Mouse (Mus musculus) liver, postnatal 0 days (tissue): Measurements from ENCODE around the gene Rhoc. TPM values are rescaled to one million over a fixed set of nuclear protein-coding genes. Genes with fewer than 3 reads are reported as not detected.
"Not testable (repeated sequence)": the region's sequence is repeated elsewhere in the genome, so short reads cannot be mapped to it uniquely, and the experiment has no call there.

Experiments
- ATAC-seq: fragments of 200-750 bp; cut with Nextera tagmentation; 2 replicates; pipeline ENCODE4 v1.8.0; 2017; ENCODE audit warnings: mild to moderate bottlenecking, moderate library complexity
- DNase-seq: peaks from one replicate; pipeline ENCODE4 v3.0.0-alpha.2; 2016
- H3K27ac ChIP-seq: fragments of 300-500 bp; sonication (generic); 2 replicates; pipeline ENCODE4 v1.5.1; 2014; ENCODE audit warnings: antibody characterized with exemption, moderate library complexity, mild to moderate bottlenecking, low read depth
- H3K27me3 ChIP-seq: fragments of 300-500 bp; sonication (generic); 2 replicates; pipeline ENCODE4 v1.6.1; 2014; ENCODE audit warnings: low read length, control low read depth, mixed read lengths; ENCODE audit not compliant: insufficient read depth
- H3K36me3 ChIP-seq: fragments of 300-500 bp; sonication (generic); replicated peaks from 2 replicates; pipeline ENCODE4 v1.6.1; 2014; ENCODE audit warnings: mild to moderate bottlenecking, control low read depth, low read length, moderate library complexity, mixed read lengths; ENCODE audit not compliant: insufficient read depth
- H3K4me1 ChIP-seq: fragments of 300-500 bp; sonication (generic); 2 replicates; pipeline ENCODE4 v1.6.1; 2014; ENCODE audit warnings: antibody characterized with exemption, mild to moderate bottlenecking, control low read depth; ENCODE audit not compliant: insufficient read depth
- H3K4me2 ChIP-seq: fragments of 300-500 bp; sonication (generic); 2 replicates; pipeline ENCODE4 v1.6.1; 2014; ENCODE audit warnings: low read depth, mild to moderate bottlenecking, low read length, moderate library complexity, mixed read lengths
- H3K4me3 ChIP-seq: fragments of 300-500 bp; sonication (generic); 2 replicates; pipeline ENCODE4 v1.5.1; 2014; ENCODE audit warnings: low read depth, low read length
- H3K9ac ChIP-seq: fragments of 300-500 bp; sonication (generic); replicated peaks from 2 replicates; pipeline ENCODE4 v1.6.1; 2014; ENCODE audit warnings: mild to moderate bottlenecking, moderate library complexity
- H3K9me3 ChIP-seq: fragments of 300-500 bp; sonication (generic); 2 replicates; pipeline ENCODE4 v1.6.1; 2016; ENCODE audit warnings: mild to moderate bottlenecking, control low read depth, low read length, mixed read lengths
- CTCF ChIP-seq: sonication (generic); IDR thresholded peaks from 2 replicates; pipeline ENCODE4 v1.5.1; 2016; ENCODE audit warnings: antibody characterized with exemption, low read depth
- EP300 ChIP-seq: IDR thresholded peaks from 2 replicates; pipeline ENCODE4 v1.6.1; 2016; ENCODE audit warnings: antibody characterized with exemption, low read depth, mild to moderate bottlenecking
- WGBS: fragments of 180-500 bp; shearing (Covaris S2); extraction: QIAGEN DNeasy Blood & Tissue Kit; methylation state at CpG from one replicate; pipeline ENCODE4 v1.1.7; 2014; ENCODE audit not compliant: insufficient replicate concordance; 5-methylcytosine and 5-hydroxymethylcytosine counted together
- polyA plus RNA-seq: library from polyadenylated mRNA; unstranded; fragments of >200 nt; fragmentation: Nextera tagmentation; extraction: Ambion mirVana; gene quantifications from 2 replicates; pipeline ENCODE4 v1.2.1, GENCODE M21; 2015

Rhoc gene
- polyA plus RNA-seq: 37.0 and 38.1 TPM in 2 replicates

- Histone ChIP-seq H3K9ac (peak within 1 kb of the TSS; percentile 60), H3K36me3 (peaks cover 5% of the 10 kb centered on the region; the same call in 1 of the 2 replicates), H3K4me2 (peak within 1 kb of the TSS; percentile 69), H3K4me1 (peaks cover 23% of the 10 kb centered on the region; the same call in 1 of the 2 replicates), H3K27me3 (peaks cover 16% of the 10 kb centered on the region), H3K27ac (peak within 1 kb of the TSS; percentile 74), H3K4me3 (peak within 1 kb of the TSS; percentile 61), H3K9me3 (no peaks in the 10 kb centered on the region)
- ATAC-seq (no peak; the same call in 1 of the 2 replicates), DNase-seq (no peak)
- TF ChIP-seq CTCF (no peak), EP300 (no peak)
- 52% methylated on average over 3 of the region's 3 CpGs for WGBS
Observed at GRCm38 (mm10) chr3:104788075-104788474, at the start of gene Rhoc. Gene Rhoc (plus strand): TSS chr3:104788375.

- H3K9ac ChIP-seq: no peak overlapping the region
- no peaks in the 10 kb centered on the region for H3K27me3 ChIP-seq
- no peaks in the 10 kb centered on the region for H3K4me1 ChIP-seq
- DNase-seq (no peak), ATAC-seq (no peak)
- no peak for TF ChIP-seq CTCF
- no peak for TF ChIP-seq EP300
- no peak overlapping the region for H3K27ac ChIP-seq
- H3K4me2 ChIP-seq: no peak overlapping the region
- no peak overlapping the region for H3K4me3 ChIP-seq
- WGBS: 90% methylated on average over 3 of the region's 3 CpGs
- H3K9me3 ChIP-seq: no peaks in the 10 kb centered on the region
- H3K36me3 ChIP-seq: no peaks in the 10 kb centered on the region
Observed at GRCm38 (mm10) chr3:104741954-104742353, 46.2 kb upstream of the Rhoc start.

- TF ChIP-seq EP300 (no peak), CTCF (no peak)
- no peak overlapping the region for H3K4me2 ChIP-seq
- no peak for ATAC-seq
- DNase-seq: no peak
- H3K27ac ChIP-seq: no peak overlapping the region
- H3K4me1 ChIP-seq: no peaks in the 10 kb centered on the region
- no peak overlapping the region for H3K9ac ChIP-seq
- 54% methylated on average over 1 of the region's 1 CpGs for WGBS
- no peak overlapping the region for H3K4me3 ChIP-seq
- no peaks in the 10 kb centered on the region for H3K36me3 ChIP-seq
- H3K9me3 ChIP-seq: no peaks in the 10 kb centered on the region
- H3K27me3 ChIP-seq: no peaks in the 10 kb centered on the region
Observed at GRCm38 (mm10) chr3:104743161-104743560, 45.0 kb upstream of the Rhoc start.

- no peak for DNase-seq
- H3K9ac ChIP-seq: no peak overlapping the region
- no peaks in the 10 kb centered on the region for H3K9me3 ChIP-seq
- H3K4me1 ChIP-seq: no peaks in the 10 kb centered on the region
- no peak overlapping the region for H3K4me3 ChIP-seq
- H3K27ac ChIP-seq: no peak overlapping the region
- ATAC-seq: no peak
- no peak overlapping the region for H3K4me2 ChIP-seq
- H3K27me3 ChIP-seq: no peaks in the 10 kb centered on the region
- TF ChIP-seq CTCF: no peak
- no peak for TF ChIP-seq EP300
- 23% methylated on average over 1 of the region's 1 CpGs for WGBS
- H3K36me3 ChIP-seq: no peaks in the 10 kb centered on the region
Observed at GRCm38 (mm10) chr3:104743864-104744263, 44.3 kb upstream of the Rhoc start.

- not testable (repeated sequence) for H3K9ac ChIP-seq, H3K27ac ChIP-seq, H3K27me3 ChIP-seq, H3K36me3 ChIP-seq, H3K4me1 ChIP-seq, H3K4me3 ChIP-seq, H3K9me3 ChIP-seq, H3K4me2 ChIP-seq, ATAC-seq
- 19% methylated on average over 16 of the region's 25 CpGs for WGBS
- peak; percentile 58 for TF ChIP-seq CTCF
- peak; percentile 60 for DNase-seq
Observed at GRCm38 (mm10) chr3:104752845-104753244, 35.3 kb upstream of the Rhoc start.

- WGBS: 3% methylated on average over 27 of the region's 27 CpGs
- Histone ChIP-seq H3K4me2 (peak overlapping the region; percentile 71), H3K9ac (peak overlapping the region; percentile 35), H3K27ac (no peak overlapping the region), H3K4me1 (peaks cover 15% of the 10 kb centered on the region), H3K9me3 (no peaks in the 10 kb centered on the region), H3K27me3 (peaks cover 4% of the 10 kb centered on the region; the same call in 1 of the 2 replicates), H3K36me3 (no peaks in the 10 kb centered on the region), H3K4me3 (peak overlapping the region; percentile 26)
- TF ChIP-seq CTCF (peak; percentile 86), EP300 (no peak)
- peak; percentile 56 for ATAC-seq
- DNase-seq: peak; percentile 79
Observed at GRCm38 (mm10) chr3:104758406-104758805, 29.8 kb upstream of the Rhoc start.
